Mouse (Mus musculus): ENCODE measurements around the gene Osbpl5.
A peak's percentile ranks its signal among the peaks of the same experiment; 100 is the strongest.

Gene Osbpl5

DNA sequence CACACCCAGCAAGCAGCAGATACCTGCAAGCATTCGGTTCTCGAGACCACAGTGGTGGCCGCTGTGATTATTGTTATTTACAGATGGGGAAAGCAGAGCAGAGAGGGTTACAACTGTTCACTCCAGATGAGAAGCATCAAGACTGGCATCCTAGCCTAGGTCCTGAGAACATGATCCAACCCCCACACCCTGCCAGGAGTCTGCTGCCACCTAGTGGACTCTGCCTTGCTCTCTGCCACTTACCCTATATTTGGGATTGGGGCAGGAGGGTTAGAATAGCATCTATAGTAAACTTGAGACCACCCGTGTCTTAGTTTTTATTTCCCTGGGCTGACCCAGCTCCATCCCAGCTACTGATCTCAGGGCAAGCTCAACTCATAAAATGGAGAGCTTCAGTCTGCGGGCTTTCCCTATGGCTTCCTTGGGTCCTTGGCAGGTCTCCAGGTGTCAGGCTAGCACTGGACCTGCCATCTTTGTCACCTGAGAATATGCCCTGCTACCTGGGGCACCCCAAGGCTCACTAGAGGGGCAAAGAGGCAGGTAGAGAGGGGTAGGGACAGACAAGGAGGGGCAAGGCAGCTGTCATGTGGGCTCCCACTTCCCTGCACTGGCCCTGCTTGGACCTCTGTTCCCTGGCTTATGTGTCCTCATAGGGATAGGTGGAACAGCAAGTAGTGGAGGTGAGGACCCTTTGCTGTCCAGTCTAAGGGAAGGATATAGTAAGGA is 2.6 kb downstream of the Osbpl5 start:
- peak; percentile 58 for DNase-seq (ENCODE audit: low read depth)

DNA sequence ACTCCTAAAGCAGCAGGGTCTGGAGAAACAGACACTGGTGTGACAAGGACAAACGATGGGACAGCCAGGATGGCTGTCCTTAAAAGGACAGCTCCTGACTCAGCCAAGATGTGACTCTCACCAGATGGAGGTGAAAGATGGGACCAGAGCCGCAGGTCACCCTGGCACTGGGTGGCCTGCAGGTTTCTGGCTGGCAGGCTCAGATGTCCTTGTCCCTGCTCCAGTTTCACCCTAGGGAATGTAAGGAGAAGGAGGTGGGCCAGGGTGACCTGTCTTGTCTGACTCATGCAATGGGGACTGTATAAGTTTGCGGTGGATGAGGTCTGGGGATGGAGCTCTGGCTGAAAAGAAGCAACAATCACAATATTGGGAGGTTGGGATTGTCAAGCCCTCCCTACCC is 4.2 kb downstream of the Osbpl5 start:
- no peak for DNase-seq (ENCODE audit: low read depth)

DNA sequence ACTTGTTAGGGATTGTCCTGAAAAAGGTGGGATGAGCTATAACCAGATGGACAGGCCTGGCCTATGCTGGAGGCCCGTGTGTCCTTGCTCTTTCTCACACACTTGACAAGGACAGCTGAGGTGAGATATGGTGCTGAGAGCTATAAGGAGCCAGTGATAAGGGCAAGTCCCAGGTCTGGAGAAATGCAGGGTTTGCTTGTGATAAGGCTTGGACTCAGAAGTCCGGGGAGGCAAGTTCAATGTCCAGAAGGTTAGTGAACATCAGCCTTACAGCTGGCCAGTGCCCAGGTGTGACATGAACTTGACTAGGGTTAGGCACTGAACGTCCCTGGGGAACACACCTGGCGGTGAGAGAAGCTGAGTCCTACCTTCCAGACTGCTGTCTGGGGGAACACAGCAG is 4.7 kb downstream of the Osbpl5 start:
- no peak for DNase-seq (ENCODE audit: low read depth)

DNA sequence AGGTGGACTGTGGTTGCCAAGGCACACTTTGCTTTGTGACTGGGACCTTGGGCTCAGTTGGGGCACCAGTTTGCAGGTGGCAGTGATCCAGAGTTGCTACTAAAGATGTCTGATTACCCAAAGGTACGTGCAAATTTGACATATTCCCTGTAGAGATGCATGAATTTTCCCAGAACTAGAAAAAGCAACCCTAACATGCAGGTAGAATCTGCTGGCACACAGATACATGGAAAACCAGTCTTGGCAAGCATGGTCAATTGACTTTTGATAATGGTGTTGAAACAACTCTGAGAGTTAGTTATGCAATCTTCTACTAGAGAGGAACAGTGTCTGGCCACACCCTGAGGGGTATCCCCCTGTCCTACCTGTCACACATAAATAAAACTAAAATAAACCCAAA is 5.4 kb downstream of the Osbpl5 start:
- DNase-seq (ENCODE audit: low read depth) = no peak

DNA sequence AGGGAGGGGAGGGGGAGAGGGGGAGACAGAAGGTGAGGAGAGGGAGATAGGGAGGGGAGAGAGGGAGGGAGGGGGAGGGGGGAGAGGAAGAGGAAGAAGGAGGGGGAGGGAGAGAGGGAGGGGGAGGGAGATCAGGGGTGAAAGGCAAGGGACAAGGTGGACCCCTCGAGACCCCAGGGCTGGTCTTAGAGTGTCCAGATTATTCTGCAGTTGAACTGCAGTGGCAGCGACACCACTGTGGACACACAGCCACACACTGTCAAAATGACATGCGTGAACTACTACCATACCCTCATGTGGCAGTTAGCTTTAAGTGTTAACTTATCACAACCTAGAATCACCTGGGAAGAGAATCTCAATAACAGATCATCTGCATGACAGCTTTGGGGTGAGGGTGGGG is 7.7 kb downstream of the Osbpl5 start:
- no peak for DNase-seq (ENCODE audit: low read depth)

DNA sequence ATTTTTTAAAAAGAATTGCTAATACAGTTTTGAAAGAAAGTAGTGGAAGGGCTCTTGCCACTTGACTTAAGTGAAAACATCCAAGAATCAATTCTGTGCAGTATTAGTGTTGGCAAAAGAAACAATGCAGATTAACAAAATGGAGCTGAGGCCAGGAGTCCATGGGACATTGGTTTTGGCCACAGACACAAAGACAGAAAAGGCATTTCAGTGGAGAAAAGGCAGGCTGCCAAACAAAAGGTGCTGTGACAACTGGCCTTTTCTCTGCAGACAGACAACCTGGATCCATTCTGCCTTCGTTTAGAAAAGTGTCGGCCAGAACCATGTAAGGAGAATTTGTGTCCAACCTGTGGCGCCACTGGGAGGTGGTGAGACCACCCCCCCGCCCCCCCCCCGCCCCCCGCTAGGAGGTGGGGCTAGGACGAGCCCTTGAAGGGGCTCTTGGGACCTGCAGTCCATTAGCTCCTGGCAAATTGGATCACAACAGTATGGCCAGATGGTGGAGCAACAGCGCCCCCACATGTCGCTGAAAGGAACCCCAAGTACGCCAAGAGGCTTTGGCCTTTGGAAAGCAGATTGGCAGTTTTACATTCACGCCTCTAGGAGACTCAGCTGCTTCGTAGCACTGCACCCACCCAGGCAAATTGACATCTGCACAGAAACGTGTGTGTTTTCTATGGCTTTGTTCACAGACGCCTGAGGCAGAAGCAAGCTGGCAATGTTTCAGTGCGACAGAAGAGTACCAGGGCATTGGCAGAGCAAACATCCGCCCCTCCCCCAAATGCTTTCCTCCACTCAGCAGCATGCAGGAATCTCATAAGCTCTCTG is 8.5 kb downstream of the Osbpl5 start:
- peak; percentile 77 for DNase-seq (ENCODE audit: low read depth)

DNA sequence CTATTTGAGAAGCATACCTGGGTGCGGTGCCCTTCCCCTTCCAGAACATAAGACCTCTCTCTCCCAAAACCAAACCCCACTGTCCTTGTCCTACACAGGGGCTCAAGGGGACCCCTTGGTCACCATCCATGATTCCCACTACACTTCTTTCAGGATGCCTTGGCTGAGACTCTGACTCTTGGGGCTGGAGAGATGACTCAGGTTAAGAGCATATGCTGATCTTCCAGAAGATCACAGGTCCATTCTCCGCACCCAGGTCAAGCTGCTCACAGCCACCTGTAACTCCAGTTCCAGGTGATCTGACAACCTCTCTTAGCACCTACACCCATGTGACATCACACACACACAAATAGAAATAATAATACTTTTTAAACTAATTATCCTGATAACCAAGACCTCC is 16.1 kb downstream of the Osbpl5 start:
- DNase-seq (ENCODE audit: low read depth) = no peak

DNA sequence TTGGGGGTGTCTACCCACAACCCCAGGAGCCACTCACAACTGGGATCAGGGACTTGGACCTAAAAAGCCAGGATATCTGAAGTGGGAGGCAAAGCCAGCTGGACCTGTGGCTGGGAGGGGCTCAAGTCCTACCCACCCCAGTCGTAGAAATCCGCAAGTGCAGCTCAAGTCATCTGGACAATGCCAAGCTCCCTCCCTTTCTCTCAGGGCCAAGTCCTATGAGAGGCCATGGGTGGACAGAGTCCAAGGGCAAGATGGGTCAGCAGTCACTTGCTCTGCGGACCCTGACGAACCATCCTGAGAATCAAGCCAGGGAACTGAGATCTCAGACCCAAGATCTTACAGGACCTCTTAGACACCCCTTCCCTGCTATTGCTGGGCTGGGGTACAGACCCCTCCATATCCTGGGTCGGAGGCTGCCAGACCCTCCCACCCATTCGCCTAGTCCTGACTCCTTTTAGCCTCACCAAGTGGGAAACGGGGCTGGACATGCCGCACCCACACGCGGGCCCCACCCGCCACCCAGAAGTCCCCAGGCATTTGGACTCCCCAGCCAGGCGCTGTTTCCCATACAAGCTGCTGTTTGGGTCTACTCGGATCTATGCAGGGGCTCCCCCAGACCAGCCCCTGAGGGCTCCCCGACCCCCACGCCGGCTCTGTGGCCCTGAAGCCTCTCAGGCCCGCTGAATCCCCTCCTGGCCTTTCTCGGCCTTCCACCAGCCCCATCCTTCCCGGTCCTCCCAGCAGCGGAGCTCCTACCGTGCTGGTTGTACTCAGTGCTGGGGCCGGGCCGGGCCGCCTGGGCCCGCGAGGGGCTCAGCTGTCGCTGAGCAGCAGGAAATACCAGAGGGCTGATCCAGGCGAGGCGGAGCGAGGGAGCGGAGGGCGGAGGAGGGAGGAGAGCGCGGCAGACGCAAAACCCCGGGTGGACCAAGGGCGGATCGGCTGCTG is 17.0 kb downstream of the Osbpl5 start:
- DNase-seq (ENCODE audit: low read depth) = peak; percentile 18

DNA sequence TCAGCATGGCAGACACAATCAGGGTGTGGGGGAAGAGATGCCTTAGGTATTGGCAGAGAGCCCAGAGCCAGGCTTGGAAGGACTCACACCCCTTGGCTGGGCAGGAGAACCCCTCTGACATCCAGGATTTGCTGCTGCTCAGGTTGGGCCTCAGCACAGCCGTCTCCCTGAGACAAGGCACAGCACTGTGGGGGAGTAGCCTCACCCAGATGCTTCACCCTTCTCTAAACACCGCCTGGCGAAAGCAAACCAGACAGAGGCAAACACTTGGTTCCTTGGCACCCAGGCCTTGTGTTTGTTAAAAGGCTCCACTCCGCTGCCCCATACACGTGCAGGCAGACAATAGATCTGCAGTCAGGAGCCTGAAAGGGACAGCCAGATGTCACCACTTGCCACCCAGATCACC is 18.2 kb downstream of the Osbpl5 start:
- no peak for DNase-seq (ENCODE audit: low read depth)

DNA sequence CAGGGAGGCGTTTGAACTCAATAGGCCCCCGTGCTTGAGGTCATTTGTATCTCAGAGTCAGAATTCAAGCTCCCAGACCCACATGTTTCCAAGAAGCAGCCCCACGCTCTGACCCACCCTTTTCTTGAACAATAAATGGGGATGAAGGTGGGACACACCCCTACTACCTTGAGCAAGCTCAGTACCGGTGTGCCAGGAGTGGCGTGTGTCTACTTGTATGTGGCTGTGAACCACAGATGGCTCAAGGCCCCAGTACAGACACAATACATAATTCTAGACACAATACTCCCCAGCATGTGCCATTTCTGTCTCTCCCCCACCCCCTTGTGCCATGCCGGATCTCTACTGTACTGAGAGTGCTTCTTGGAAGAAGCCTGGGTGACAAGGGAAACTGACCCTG is 18.6 kb downstream of the Osbpl5 start:
- no peak for DNase-seq (ENCODE audit: low read depth)

DNA sequence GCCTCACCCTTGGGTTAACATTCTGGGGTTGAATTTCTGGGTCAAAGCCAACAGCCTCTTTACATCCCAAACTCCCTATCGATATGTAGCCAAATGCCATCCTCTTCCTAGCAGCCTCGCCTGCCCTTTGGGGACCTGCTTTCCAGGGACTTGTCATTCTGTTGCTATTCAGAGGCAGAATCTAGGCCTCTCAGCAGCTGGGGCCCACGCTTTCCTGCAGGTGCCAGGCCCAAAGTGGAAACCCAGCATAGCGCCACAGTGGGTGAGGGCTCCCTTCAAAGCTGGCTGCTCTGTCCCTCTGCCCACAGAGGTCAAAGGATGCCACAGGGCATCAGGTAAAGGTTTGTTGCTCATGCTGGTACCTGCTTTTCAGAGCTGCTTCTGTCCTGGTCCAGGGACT is 23.0 kb downstream of the Osbpl5 start:
- DNase-seq (ENCODE audit: low read depth) = no peak

DNA sequence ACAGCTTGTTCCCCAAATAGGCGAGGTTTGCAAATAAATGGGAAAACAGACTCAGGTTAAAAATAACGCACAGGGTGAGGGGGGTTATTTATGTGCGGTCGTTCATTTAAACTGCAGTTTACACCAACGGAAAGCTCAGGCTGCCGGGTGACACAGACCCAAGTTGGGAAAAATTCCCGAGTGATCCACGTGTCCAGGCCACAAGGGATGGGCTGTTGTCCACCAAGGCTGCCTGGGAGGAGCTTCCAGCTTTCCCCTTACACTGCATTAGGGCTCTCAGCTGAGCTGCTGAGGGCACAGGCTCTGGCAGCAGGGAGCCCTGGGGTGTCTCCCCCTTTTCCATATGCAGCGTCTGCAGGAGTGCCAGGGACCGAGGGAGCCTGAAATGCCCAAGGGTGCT is 26.9 kb downstream of the Osbpl5 start:
- no peak for DNase-seq (ENCODE audit: low read depth)

DNA sequence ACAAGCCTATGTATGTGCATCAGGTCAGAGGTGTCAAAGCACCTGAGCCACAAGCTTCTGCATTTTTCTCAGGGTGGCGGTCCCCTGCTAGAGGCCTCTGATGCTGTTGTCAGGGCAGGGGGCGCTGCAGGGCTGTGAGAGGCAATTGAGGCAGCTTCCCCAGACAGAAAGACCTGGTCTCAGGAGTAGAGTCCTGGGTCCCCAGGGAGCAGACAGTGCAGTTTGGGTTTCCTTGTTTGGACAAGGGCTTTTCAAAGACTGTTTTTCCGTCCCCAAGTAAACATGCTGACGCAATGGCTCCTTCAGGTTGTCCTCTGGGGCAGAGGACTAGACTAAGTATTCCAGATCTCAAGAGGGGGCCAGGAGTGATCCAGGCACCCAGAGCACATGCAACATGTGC is 30.4 kb downstream of the Osbpl5 start:
- DNase-seq (ENCODE audit: low read depth) = no peak

DNA sequence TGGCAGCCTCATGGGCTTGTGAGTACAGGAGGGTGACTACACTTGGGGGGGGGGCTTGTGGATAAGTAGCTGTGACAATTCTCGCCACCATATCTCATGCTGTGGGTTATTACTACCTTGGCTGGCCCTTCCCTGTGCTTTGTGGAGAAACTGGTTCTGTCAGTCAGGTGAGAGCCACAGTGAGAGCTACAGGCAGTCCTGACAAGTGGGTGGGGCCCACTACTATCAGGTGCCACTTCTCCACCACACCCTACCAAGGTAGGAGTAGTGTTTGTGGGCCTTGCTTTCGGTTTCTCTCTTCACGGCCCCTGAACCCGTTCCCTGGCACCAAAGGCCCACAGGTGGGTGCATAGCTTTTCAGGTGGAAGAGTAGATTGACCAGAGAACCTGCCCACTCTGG is 32.9 kb downstream of the Osbpl5 start:
- DNase-seq (ENCODE audit: low read depth) = no peak

DNA sequence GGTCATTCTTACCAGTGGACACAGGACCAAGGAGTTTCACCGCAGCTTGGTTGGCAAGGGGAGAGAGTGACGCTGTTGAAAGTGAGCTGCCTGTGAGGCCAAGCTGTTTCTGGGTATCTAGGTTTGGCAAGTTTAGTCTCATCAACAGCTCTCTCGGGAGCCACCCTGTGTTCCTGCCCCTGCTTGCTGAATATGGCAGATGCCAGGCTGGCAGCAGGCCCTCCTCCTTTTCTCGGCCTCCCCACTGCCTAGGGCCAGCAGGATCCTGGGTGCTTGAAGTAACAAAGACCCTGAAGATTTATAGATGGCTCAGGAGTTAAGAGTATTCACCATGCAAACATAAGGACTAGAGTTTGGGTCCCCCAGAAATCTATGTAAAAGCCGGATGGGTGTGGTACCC is 34.1 kb downstream of the Osbpl5 start:
- DNase-seq (ENCODE audit: low read depth) = no peak

DNA sequence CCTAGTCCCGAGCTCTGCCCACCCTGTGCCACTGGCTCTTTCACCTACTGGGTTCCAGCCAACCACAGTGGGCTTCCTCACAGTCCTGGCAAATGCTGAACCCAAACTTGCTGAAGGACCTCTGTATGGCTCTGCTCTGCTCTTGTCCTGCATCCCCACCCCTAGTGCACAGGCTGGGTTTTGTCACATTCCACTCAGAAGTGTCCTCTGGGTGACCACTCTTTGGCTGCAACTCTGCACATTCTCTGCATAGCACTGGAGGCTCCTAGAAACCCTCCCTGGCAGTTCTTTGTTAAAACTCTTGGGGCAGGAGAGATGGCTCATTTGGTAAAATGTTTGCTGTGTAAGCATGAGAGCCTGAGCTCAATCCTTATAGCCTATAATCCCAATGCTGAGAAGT is 39.0 kb downstream of the Osbpl5 start:
- no peak for DNase-seq (ENCODE audit: low read depth)

DNA sequence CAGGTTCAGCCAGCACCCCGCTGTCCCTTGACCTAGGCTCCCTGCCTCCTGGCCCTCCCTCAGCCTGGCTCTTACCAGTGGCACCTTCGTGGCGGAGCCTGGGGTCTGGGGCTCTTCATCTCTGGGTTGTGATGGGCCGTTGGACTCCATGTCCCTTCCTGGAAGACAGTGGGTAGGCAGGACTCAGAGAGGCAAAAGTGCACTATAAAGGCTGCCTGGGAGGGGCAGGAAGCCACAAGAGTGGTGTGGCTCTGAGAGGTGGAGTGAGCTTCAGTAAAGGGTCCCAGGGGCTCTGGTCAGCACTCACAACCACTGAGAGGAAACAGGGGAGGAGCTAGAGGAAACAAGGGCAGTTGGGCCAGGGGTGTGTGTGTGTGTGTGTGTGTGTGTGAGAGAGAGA is 43.4 kb downstream of the Osbpl5 start:
- DNase-seq (ENCODE audit: low read depth) = no peak

DNA sequence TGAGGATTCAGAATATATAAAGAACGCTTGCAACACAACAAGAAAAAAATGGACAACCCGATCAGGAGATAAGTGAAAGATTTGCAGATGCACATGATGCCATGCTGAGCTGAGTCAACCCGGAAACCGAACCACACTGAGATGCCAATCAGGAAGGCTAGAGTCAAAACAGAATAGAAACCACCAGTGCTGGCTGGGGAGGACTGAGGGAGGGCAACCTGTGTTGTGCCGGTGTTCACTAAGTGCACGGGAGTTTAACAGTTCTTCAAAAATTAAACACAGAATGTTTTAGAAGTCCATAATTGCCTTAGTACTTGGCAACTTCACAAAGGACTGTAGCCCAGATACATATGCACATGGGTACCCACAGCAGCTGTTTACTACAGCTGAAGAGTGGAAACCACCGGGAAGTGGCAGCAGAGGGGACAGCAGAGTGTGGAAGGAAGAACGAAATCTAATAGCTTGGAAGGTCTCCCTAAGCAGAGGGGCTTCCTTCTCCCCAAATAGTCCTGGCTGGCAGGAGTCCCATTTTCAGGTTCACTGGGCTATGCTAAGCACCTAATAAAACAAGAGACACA is 43.9 kb downstream of the Osbpl5 start:
- DNase-seq (ENCODE audit: low read depth) = no peak

DNA sequence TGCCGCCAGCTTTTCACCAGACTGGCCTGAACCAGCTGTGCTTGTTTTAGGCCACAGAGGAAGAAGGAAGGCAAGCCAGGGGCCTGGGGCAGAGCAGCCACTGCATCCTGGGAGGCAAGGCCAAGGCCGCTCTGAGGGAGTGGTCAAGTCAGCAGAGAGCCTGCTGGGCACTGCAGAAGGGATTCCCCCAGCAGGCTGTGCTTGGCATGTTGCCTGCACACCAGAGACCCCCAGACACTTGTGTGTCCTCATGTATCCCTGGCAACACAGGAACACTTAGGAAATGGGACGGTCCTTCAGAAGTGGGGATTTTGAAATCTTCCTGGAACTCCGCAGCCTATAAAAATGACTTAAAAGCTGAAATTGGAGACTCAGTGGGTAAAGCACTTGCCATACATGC is 44.8 kb downstream of the Osbpl5 start:
- no peak for DNase-seq (ENCODE audit: low read depth)

DNA sequence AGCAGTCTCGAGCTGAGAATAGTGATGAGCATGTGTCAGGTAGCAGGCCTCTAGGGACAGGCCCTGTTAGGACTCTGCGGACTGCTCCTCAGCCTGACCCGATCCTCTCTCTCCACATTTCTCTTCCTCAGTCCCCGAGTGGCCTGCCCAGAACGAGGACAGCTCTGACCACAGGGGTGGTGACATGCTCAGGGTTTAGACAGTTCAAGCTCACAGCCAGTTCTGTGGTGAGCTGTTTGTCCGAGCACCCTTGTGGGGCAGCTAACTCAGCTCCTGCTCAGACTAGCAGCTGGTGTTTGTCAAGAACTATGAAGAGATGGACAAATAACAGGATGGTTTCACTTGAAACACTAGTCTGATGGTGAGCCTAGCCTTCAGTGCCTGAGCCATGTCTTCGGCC is 45.4 kb downstream of the Osbpl5 start:
- no peak for DNase-seq (ENCODE audit: low read depth)

DNA sequence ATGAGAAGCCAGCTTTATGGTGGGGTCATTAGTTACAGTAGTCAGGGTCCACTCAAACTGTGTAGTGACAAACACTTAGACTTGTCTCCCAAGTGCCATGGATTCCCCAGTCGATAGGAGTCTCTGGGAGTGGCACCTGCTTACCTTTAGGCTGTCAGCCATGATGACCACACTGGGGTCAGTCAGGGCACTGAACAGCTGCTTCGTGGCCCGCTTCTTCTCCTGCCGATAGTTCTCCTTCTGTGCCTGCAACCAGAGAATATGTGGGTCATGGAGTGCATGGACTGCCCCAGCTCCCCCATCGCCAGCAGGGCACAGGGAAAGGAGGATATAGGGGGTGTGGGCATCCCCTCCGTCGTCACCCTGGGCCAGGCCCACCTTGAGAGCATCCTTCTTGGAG is 47.4 kb downstream of the Osbpl5 start:
- DNase-seq (ENCODE audit: low read depth) = no peak

All from c-Kit-positive CD71-negative TER-119-negative erythroid progenitor cells, embryonic 14.5 days (primary cell).